Mouse (Mus musculus) heart, embryonic 15.5 days (tissue): ENCODE data around the gene Grik5. TPM values are rescaled to one million over a fixed set of nuclear protein-coding genes. Genes with fewer than 3 reads are reported as not detected.

Experiments
- ATAC-seq: fragments of 200-750 bp; cut with Nextera tagmentation; replicated peaks from 2 replicates; pipeline ENCODE4 v1.8.0; 2017; ENCODE audit warnings: low read depth, moderate TSS enrichment; ENCODE audit not compliant: insufficient number of reproducible peaks, insufficient read depth, low FRiP score
- H3K27ac ChIP-seq: fragments of 300-500 bp; sonication (generic); 2 replicates; pipeline ENCODE4 v1.5.1; 2015; ENCODE audit warnings: mild to moderate bottlenecking, inconsistent platforms
- H3K27me3 ChIP-seq: fragments of 300-500 bp; sonication (generic); 2 replicates; pipeline ENCODE4 v1.6.1; 2015; ENCODE audit warnings: inconsistent platforms
- H3K36me3 ChIP-seq: fragments of 300-500 bp; sonication (generic); 2 replicates; pipeline ENCODE4 v1.6.1; 2015; ENCODE audit warnings: mild to moderate bottlenecking, inconsistent platforms
- H3K4me1 ChIP-seq: fragments of 300-500 bp; sonication (generic); replicated peaks from 2 replicates; pipeline ENCODE4 v1.6.1; 2015; ENCODE audit warnings: inconsistent platforms
- H3K4me2 ChIP-seq: fragments of 300-500 bp; sonication (generic); 2 replicates; pipeline ENCODE4 v1.6.1; 2015; ENCODE audit warnings: inconsistent platforms, mild to moderate bottlenecking, moderate library complexity
- H3K4me3 ChIP-seq: fragments of 300-500 bp; sonication (generic); 2 replicates; pipeline ENCODE4 v1.5.1; 2015; ENCODE audit warnings: mild to moderate bottlenecking, inconsistent platforms
- H3K9ac ChIP-seq: fragments of 300-500 bp; sonication (generic); 2 replicates; pipeline ENCODE4 v1.6.1; 2015; ENCODE audit warnings: mild to moderate bottlenecking, inconsistent platforms
- H3K9me3 ChIP-seq: fragments of 300-500 bp; sonication (generic); replicated peaks from 2 replicates; pipeline ENCODE4 v1.6.1; 2016; ENCODE audit warnings: inconsistent platforms
- WGBS: fragments of 180-500 bp; shearing (Covaris S2); methylation state at CpG from one replicate; pipeline ENCODE4 v1.1.7; 2015; ENCODE audit warnings: mixed read lengths; 5-methylcytosine and 5-hydroxymethylcytosine counted together
- microRNA-seq: library from miRNA; unstranded; fragments of <30 nt; microRNA quantifications from one replicate; pipeline ENCODE4, GENCODE M21; 2016
- polyA plus RNA-seq: library from polyadenylated mRNA; unstranded; fragments of >200 nt; fragmentation: Nextera tagmentation; extraction: Ambion mirVana; gene quantifications from 2 replicates; pipeline ENCODE4 v1.2.1, GENCODE M21; 2015

Gene Grik5
- polyA plus RNA-seq, 1 experiment from 2014 or later: 2.4 TPM

- no peaks in the 10 kb centered on the region for H3K4me1 ChIP-seq
- no peak overlapping the region for H3K4me3 ChIP-seq
- H3K9me3 ChIP-seq: no peaks in the 10 kb centered on the region
- 10% methylated on average over 5 of the region's 5 CpGs for WGBS
- H3K27me3 ChIP-seq: no peaks in the 10 kb centered on the region
- H3K36me3 ChIP-seq: peaks cover 6% of the 10 kb centered on the region
- H3K4me2 ChIP-seq: no peak overlapping the region
- no peak for ATAC-seq
- no peak overlapping the region for H3K9ac ChIP-seq
- no peak overlapping the region for H3K27ac ChIP-seq
These were observed 107.1 kb downstream of the Grik5 start for GRCm38 (mm10) chr7:24964897-24965535.

GRCm38 (mm10) chr7:24964288-24964687 lies 107.9 kb downstream of the Grik5 start:
- Histone ChIP-seq H3K4me2 (no peak overlapping the region), H3K4me3 (no peak overlapping the region), H3K4me1 (no peaks in the 10 kb centered on the region), H3K36me3 (no peaks in the 10 kb centered on the region), H3K9me3 (no peaks in the 10 kb centered on the region), H3K27ac (no peak overlapping the region), H3K27me3 (no peaks in the 10 kb centered on the region), H3K9ac (no peak overlapping the region)
- WGBS: 60% methylated on average over 2 of the region's 2 CpGs
- no peak for ATAC-seq

Small RNA genes lying within 50 kb of the gene (microRNA-seq; reads per million reads assigned to microRNA genes)
- gene Mir6537 (not detected), gene Mir7046 (not detected), gene Mir7047 (not detected)

Other genes with a start within 250 kb of the Grik5 start
- gene Gm9844, start 210.1 kb downstream of the Grik5 start, polyA plus RNA-seq: 7.4 and 8.9 TPM in 2 replicates
- gene Lypd4, start 202.4 kb downstream of the Grik5 start, polyA plus RNA-seq: not detected in 2 replicates
- gene Dmrtc2, start 202.3 kb downstream of the Grik5 start, polyA plus RNA-seq: not detected in 2 replicates
- 1,190 and 1,237 TPM in 2 replicates for gene Rps19, start 188.0 kb downstream of the Grik5 start, polyA plus RNA-seq
- gene Cd79a, start 175.0 kb downstream of the Grik5 start, polyA plus RNA-seq: 0.15 and 0.21 TPM in 2 replicates
- 59.2 and 92.5 TPM in 2 replicates for gene Arhgef1, start 169.4 kb downstream of the Grik5 start, polyA plus RNA-seq
- not detected in 2 replicates for gene Gm4881, start 127.9 kb downstream of the Grik5 start, polyA plus RNA-seq
- gene Rabac1, start 99.6 kb downstream of the Grik5 start, polyA plus RNA-seq: 211 and 225 TPM in 2 replicates
- 0.54 and 1.9 TPM in 2 replicates for gene Atp1a3, start 66.4 kb downstream of the Grik5 start, polyA plus RNA-seq
- gene Zfp574, start 221 bp upstream of the Grik5 start, polyA plus RNA-seq: 15.4 and 23.0 TPM in 2 replicates
- 0.49 and 1.9 TPM in 2 replicates for gene Pou2f2, start 107.4 kb upstream of the Grik5 start, polyA plus RNA-seq
- gene Dedd2, start 148.3 kb upstream of the Grik5 start, polyA plus RNA-seq: 6.6 and 9.5 TPM in 2 replicates
- gene Zfp526, start 149.1 kb upstream of the Grik5 start, polyA plus RNA-seq: 1.7 and 2.9 TPM in 2 replicates
- gene Gsk3a, start 165.5 kb upstream of the Grik5 start, polyA plus RNA-seq: 6.6 and 9.8 TPM in 2 replicates
- gene Erf, start 178.4 kb upstream of the Grik5 start, polyA plus RNA-seq: 12.1 and 13.2 TPM in 2 replicates
- 22.9 and 27.4 TPM in 2 replicates for gene Cic, start 195.4 kb upstream of the Grik5 start, polyA plus RNA-seq
- gene Pafah1b3, start 225.6 kb upstream of the Grik5 start, polyA plus RNA-seq: 103 and 119 TPM in 2 replicates
- 0.10 and 0.15 TPM in 2 replicates for gene Prr19, start 229.1 kb upstream of the Grik5 start, polyA plus RNA-seq
- gene Tmem145, start 233.8 kb upstream of the Grik5 start, polyA plus RNA-seq: 0.05 and 0.27 TPM in 2 replicates
- 6.2 and 9.4 TPM in 2 replicates for gene Megf8, start 244.8 kb upstream of the Grik5 start, polyA plus RNA-seq